Comparison of ENCODE assay signal across 10 mouse cellular contexts in the genomic region with DNA sequence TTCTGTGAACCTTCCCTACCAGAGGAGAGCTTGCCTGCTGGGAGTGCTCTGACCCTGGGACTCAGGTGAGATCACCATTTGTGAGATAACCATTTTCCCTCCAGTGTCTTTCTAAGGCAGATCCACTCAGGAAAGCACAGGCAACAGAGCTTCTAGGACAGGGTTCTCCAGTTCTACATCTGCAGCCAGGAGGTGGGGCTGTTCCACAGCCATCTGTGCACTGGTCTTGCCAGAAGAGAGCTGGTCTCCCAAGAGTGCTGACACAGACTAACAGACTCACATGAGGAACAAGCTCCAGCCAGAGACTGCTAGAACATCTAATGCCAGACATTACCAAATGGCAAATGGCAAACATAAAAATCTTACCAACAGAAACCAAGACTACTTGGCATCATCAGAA. TPM values are rescaled to one million over a fixed set of nuclear protein-coding genes. Genes with fewer than 3 reads are reported as not detected.
DNase-seq lines count a peak whose midpoint lies in the region; ATAC-seq and TF ChIP-seq lines count a peak whose summit lies in the region.
"Had no signal": no experiment of that assay in that cellular context is flagged by ENCODE, and none has a peak within 500 bp of the region (broad histone marks: within the 10 kb centered on the region; RNA-seq: fewer than 3 reads in every experiment).

No protein-coding gene starts in this region.

- ATAC-seq in kidney, embryonic 15.5 days (replicated peaks; ENCODE audit: low FRiP score): no peak
- no peak for ATAC-seq in hindbrain, embryonic 12.5 days (ENCODE audit: low FRiP score)
- ATAC-seq in frontal cortex, adult (ENCODE audit: low TSS enrichment): no peak

- H3K27ac ChIP-seq in kidney, embryonic 15.5 days: no peak overlapping the region
- H3K27ac ChIP-seq in gastrocnemius, adult 2 months: no peak overlapping the region
- H3K27ac ChIP-seq in hindbrain, embryonic 12.5 days: no peak overlapping the region
- H3K27ac ChIP-seq: heart, embryonic 13.5 days had no signal

- H3K4me3 ChIP-seq in kidney, embryonic 15.5 days (replicated peaks): no peak overlapping the region
- no peak overlapping the region for H3K4me3 ChIP-seq in gastrocnemius, adult 2 months
- no peak overlapping the region for H3K4me3 ChIP-seq in hindbrain, embryonic 12.5 days
- H3K4me3 ChIP-seq: heart, embryonic 13.5 days had no signal

- 0 out of 2 replicates have a peak, but pooled peaks cover 4% of the 10 kb centered on the region for H3K9me3 ChIP-seq in kidney, embryonic 15.5 days (replicated peaks)
- H3K9me3 ChIP-seq in hindbrain, embryonic 12.5 days (replicated peaks): peaks cover 7% of the 10 kb centered on the region; the same call in 1 of the 2 replicates

- TF ChIP-seq CTCF in gastrocnemius, adult 2 months (IDR thresholded peaks at IDR 0.05): peak; percentile 49

- intact Hi-C loops in gastrocnemius, adult 2 months (cut with DNase I): loop anchor here (5.0 kb wide), 1 partner anchor 129 kb away; no protein-coding TSS in a partner anchor

- no peaks in the 10 kb centered on the region for H3K27me3 ChIP-seq in kidney, embryonic 15.5 days
- no peaks in the 10 kb centered on the region for H3K27me3 ChIP-seq in hindbrain, embryonic 12.5 days
- H3K27me3 ChIP-seq: heart, embryonic 13.5 days had no signal

- DNase-seq in kidney, adult 11 months: peak; percentile 64
- peak; percentile 22 for DNase-seq in Muller cell, postnatal 12 days (ENCODE audit: inconsistent ontology term)
- DNase-seq in gastrocnemius, adult 2 months: peak; percentile 61
- DNase-seq in layer of hippocampus, adult 8-10 months (ENCODE audit: low spot score in 2 of 2): peak; percentile 14 to 41
- peak; percentile 6 for DNase-seq in right cerebral cortex, postnatal 4 days

- no peaks in the 10 kb centered on the region for H3K4me1 ChIP-seq in kidney, embryonic 15.5 days
- H3K4me1 ChIP-seq in hindbrain, embryonic 12.5 days: no peaks in the 10 kb centered on the region
- H3K4me1 ChIP-seq: heart, embryonic 13.5 days had no signal

- no peaks in the 10 kb centered on the region for H3K36me3 ChIP-seq in kidney, embryonic 15.5 days
- H3K36me3 ChIP-seq in hindbrain, embryonic 12.5 days: no peaks in the 10 kb centered on the region
- H3K36me3 ChIP-seq: heart, embryonic 13.5 days had no signal

- H3K4me2 ChIP-seq in kidney, embryonic 15.5 days: no peak overlapping the region
- H3K4me2 ChIP-seq in hindbrain, embryonic 12.5 days (replicated peaks): no peak overlapping the region
- H3K4me2 ChIP-seq: heart, embryonic 13.5 days had no signal

- H3K9ac ChIP-seq in kidney, embryonic 15.5 days: no peak overlapping the region
- H3K9ac ChIP-seq in hindbrain, embryonic 12.5 days: no peak overlapping the region
- H3K9ac ChIP-seq: heart, embryonic 13.5 days had no signal

RNA-seq across cellular contexts. Expression of a gene that starts 9.9 kb away (rescaled TPM):
- 0.10 and 0.27 TPM in 2 replicates for polyA plus RNA-seq in kidney, embryonic 15.5 days (2015; fragmentation: Nextera tagmentation; extraction: Ambion mirVana)
- total RNA-seq in gastrocnemius, adult 2 months (2021): not detected
- total RNA-seq in layer of hippocampus, adult 8-10 months (2022): not detected
- 0.35 and 0.85 TPM in 2 replicates for polyA plus RNA-seq in hindbrain, embryonic 12.5 days (2016; fragmentation: Nextera tagmentation; extraction: Ambion mirVana)
- total RNA-seq: adrenal gland, adult 18-20 months had no signal

RNA-seq across cellular contexts. Expression of a gene that starts 52.5 kb away (rescaled TPM):
- 0.28 TPM in 1 of 2 replicates, not detected in the other for polyA plus RNA-seq in kidney, embryonic 15.5 days (2015; fragmentation: Nextera tagmentation; extraction: Ambion mirVana)
- not detected for total RNA-seq in gastrocnemius, adult 2 months (2021)
- not detected for total RNA-seq in layer of hippocampus, adult 8-10 months (2022)
- polyA plus RNA-seq in hindbrain, embryonic 12.5 days (2016; fragmentation: Nextera tagmentation; extraction: Ambion mirVana): 0.66 and 0.73 TPM in 2 replicates
- total RNA-seq: adrenal gland, adult 18-20 months had no signal

Comparison
In these comparisons a context has a peak if more than half of its experiments do, and no peak if none do; other contexts are left out.
1. DNase-seq: peak in every context shown above with its lines; median percentile 64 in kidney, adult 11 months; 61 in gastrocnemius, adult 2 months; 28 in layer of hippocampus, adult 8-10 months; 22 in Muller cell, postnatal 12 days; 6 in right cerebral cortex, postnatal 4 days.